Mouse (Mus musculus) C2C12 (cell line): ENCODE data around the gene Dgcr8. TPM values are rescaled to one million over a fixed set of nuclear protein-coding genes. Genes with fewer than 3 reads are reported as not detected.

Source experiments
- H3K27me3 ChIP-seq: one replicate; pipeline ENCODE4 v1.6.1; 2011; ENCODE audit not compliant: control insufficient read depth, insufficient read depth, insufficient read length
- H3K36me3 ChIP-seq: one replicate; pipeline ENCODE4 v1.6.1; 2011; ENCODE audit not compliant: control insufficient read depth, insufficient read depth
- H3K4me3 ChIP-seq: one replicate; pipeline ENCODE4 v1.5.1; 2011; ENCODE audit warnings: mild to moderate bottlenecking, control low read depth; ENCODE audit not compliant: poor library complexity, insufficient read depth, severe bottlenecking
- H3K79me2 ChIP-seq: one replicate; pipeline ENCODE4 v1.6.1; 2011; ENCODE audit not compliant: control insufficient read depth, insufficient read depth
- H3K79me3 ChIP-seq: one replicate; pipeline ENCODE4 v1.6.1; 2011; ENCODE audit warnings: low read depth, control low read depth
- H3ac ChIP-seq: one replicate; pipeline ENCODE3; 2011; ENCODE audit warnings: low read depth; ENCODE audit not compliant: control insufficient read depth, insufficient read length
- CEBPB ChIP-seq: IDR thresholded peaks from one replicate; pipeline ENCODE4 v1.6.1; 2011; ENCODE audit warnings: low read depth, mild to moderate bottlenecking, control low read depth, moderate library complexity
- CTCF ChIP-seq: IDR thresholded peaks from one replicate; pipeline ENCODE4 v1.5.1; 2011; ENCODE audit not compliant: control insufficient read depth, insufficient read depth, insufficient read length
- FOSL1 ChIP-seq: IDR thresholded peaks from one replicate; pipeline ENCODE4 v1.8.0; 2011; ENCODE audit warnings: mild to moderate bottlenecking, low read length; ENCODE audit not compliant: poor library complexity, insufficient read depth, severe bottlenecking
- MAX ChIP-seq: IDR thresholded peaks from one replicate; pipeline ENCODE4 v1.6.1; 2011; ENCODE audit warnings: mild to moderate bottlenecking, control low read depth
- MYOD1 ChIP-seq: IDR thresholded peaks from one replicate; pipeline ENCODE4 v1.6.1; 2011; ENCODE audit warnings: low read depth; ENCODE audit not compliant: control insufficient read depth, insufficient read length
- MYOG ChIP-seq: IDR thresholded peaks from one replicate; pipeline ENCODE4 v1.6.1; 2011; ENCODE audit not compliant: control insufficient read depth, insufficient read length; ENCODE audit errors: extremely low read depth
- USF1 ChIP-seq: IDR thresholded peaks from one replicate; pipeline ENCODE4 v1.6.1; 2011; ENCODE audit warnings: low read depth, mild to moderate bottlenecking, control low read depth, moderate library complexity
- polyA plus RNA-seq: library from polyadenylated mRNA; unstranded; fragments of >200 nt; fragmentation: generic; extraction: Trizol; gene quantifications from one replicate; pipeline ENCODE4 v1.2.1, GENCODE M21; 2012; ENCODE audit warnings: missing spikeins

Gene Dgcr8
- polyA plus RNA-seq, 1 experiment: 22.0 TPM

DNA sequence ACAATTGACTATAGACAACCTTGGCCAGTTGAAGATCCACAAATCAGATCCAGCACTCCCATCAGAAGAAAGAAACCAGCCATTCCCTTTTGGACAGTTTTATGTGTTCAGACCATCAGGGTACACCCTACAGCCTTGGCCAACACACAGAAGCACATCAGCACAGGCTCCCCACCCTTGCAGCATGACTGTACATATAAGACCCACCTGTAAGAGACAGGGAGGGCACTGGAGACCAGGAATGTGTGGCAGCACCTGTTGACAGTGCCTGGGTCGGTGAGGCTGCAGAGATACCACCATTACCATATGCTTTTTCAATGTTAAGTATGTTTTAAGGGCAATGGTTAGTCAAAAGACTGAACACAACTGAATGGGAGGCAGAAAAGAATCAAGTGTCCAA, 35.2 kb downstream of the Dgcr8 start:
- peaks cover 91% of the 10 kb centered on the region for H3K36me3 ChIP-seq
- peaks cover 18% of the 10 kb centered on the region for H3K79me3 ChIP-seq

DNA sequence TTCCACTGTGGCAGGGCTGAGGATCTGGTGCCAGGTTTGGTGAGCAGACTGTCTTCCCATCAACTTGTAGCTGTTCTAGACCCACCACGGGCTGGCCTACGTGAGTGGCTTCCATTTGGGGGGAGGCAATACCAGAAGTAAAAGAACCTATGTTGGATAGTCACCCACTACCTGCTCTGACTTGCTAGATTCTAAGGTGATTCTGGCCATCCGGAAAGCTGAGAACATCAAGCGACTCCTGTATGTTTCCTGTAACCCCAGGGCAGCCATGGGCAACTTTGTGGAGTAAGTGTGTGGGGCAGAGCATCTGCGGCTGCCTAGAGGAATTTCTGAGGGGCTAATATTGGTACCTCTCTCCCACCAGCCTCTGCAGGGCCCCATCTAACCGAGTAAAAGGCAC, 36.3 kb downstream of the Dgcr8 start:
- Histone ChIP-seq H3K36me3 (peaks cover 81% of the 10 kb centered on the region), H3K27me3 (no peaks in the 10 kb centered on the region), H3K79me2 (peaks cover 46% of the 10 kb centered on the region), H3K4me3 (no peak overlapping the region), H3ac (no peak overlapping the region), H3K79me3 (peaks cover 23% of the 10 kb centered on the region)
- TF ChIP-seq MYOG (no peak), CTCF (no peak), CEBPB (no peak), FOSL1 (no peak), MAX (no peak), MYOD1 (no peak), USF1 (no peak)

More for the DNA sequence above, 35.2 kb downstream of the Dgcr8 start:
- Histone ChIP-seq H3K79me2 (peaks cover 37% of the 10 kb centered on the region), H3K27me3 (no peaks in the 10 kb centered on the region), H3ac (no peak overlapping the region), H3K4me3 (no peak overlapping the region)
- no peak for TF ChIP-seq USF1
- no peak for TF ChIP-seq CEBPB
- no peak for TF ChIP-seq MYOD1
- TF ChIP-seq MAX: no peak
- TF ChIP-seq MYOG: no peak
- TF ChIP-seq FOSL1: no peak
- TF ChIP-seq CTCF: no peak

DNA sequence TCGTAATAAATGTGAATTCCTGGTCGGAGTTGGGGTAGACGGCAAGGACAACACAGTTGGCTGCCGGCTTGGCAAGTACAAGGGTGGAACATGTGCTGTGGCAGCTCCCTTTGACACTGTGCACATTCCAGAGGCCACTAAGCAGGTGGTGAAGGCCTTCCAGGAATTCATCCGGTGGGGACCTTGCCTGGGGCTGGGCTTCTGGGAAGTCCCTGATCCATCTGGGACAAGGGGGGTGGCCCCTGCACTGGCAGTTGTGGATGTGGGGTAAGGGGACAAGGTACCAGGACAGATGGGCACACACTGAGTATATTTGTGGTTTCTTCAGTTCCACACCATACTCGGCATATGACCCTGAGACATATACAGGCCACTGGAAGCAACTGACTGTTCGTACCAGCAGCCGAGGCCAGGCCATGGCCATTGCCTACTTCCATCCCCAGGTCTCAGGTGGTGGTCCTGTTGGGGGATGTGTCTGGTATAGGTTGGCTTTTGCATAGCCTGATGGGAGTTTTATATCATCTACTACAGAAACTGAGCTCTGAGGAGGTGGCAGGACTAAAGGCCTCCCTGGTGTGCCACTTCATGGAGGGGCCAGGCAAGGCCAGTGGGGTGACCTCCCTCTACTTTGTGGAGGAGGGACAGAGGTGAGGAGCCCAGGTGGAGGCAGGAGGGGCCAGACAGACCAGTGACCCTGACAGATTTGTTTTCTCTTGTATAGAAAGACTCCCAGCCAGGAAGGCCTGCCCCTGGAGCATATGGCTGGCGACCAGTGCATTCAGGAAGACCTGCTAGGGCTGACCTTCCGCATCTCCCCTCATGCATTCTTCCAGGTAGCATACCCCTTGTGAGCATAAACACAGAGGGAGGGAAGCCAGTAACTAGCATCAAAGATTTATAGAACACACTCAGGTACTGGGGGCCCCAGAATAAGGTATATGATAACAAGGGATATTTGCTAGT, 37.9 kb downstream of the Dgcr8 start:
- TF ChIP-seq CEBPB (no peak), MAX (no peak), MYOD1 (no peak), CTCF (no peak), FOSL1 (no peak)
- Histone ChIP-seq H3K79me2 (peaks cover 63% of the 10 kb centered on the region), H3K27me3 (no peaks in the 10 kb centered on the region), H3K4me3 (peak overlapping the region; percentile 97), H3ac (no peak overlapping the region), H3K36me3 (peaks cover 80% of the 10 kb centered on the region), H3K79me3 (peaks cover 39% of the 10 kb centered on the region)

DNA sequence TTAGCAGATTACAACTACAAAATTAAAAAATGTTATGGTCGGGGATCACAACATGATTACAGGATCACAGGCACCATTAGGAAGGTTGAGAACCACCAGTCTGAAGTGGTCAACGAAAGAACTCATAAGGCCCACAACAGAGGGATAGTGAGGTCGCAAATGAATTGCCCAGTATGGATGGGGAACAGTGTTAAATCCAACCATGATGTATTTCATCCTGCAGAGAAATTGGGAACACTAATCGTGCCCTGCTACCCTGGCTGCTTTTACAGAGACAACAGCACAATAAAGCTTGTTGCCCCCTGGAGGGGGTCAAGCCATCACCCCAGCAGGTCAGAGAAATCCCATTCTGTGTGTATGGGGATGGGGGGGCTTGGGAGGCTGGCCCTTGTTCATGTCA, 38.8 kb downstream of the Dgcr8 start:
- Histone ChIP-seq H3ac (no peak overlapping the region), H3K36me3 (peaks cover 80% of the 10 kb centered on the region), H3K79me2 (peaks cover 71% of the 10 kb centered on the region), H3K79me3 (peaks cover 48% of the 10 kb centered on the region), H3K4me3 (peak overlapping the region; percentile 97), H3K27me3 (no peaks in the 10 kb centered on the region)
- TF ChIP-seq MYOD1 (no peak), MAX (no peak)

DNA sequence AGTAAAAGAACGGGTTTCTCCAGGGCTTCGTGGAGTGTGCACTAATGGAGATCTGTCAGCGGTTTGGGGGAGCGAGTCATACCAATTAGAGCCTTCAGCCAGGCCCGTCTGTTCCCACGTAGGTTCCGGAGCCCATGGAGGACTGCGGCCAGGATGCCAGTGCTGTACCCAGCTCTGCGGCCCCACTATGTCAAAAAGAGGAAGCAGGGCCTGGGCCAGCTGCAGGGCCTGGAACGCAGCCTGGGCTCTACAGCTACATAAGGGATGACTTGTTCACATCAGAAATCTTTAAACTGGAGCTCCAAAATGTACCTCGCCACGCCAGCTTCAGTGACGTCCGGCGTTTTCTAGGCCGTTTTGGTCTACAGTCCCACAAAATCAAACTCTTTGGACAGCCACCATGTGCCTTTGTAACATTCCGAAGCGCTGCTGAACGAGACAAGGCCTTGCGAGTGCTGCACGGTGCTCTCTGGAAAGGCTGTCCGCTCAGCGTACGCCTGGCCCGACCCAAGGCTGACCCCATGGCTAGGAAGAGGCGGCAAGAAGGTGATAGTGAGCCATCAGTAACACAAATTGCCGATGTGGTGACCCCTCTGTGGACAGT, 39.6 kb downstream of the Dgcr8 start:
- peaks cover 80% of the 10 kb centered on the region for H3K36me3 ChIP-seq
- no peaks in the 10 kb centered on the region for H3K27me3 ChIP-seq
- H3K79me2 ChIP-seq: peaks cover 79% of the 10 kb centered on the region
- H3K4me3 ChIP-seq: peak overlapping the region; percentile 97
- no peak for TF ChIP-seq CEBPB
- no peak for TF ChIP-seq MYOD1
- peaks cover 55% of the 10 kb centered on the region for H3K79me3 ChIP-seq
- H3ac ChIP-seq: peak overlapping the region; percentile 82
